Mouse (Mus musculus) embryonic facial prominence, embryonic 11.5 days (tissue): Measurements from ENCODE around the gene Rpa1. TPM values are rescaled to one million over a fixed set of nuclear protein-coding genes. Genes with fewer than 3 reads are reported as not detected.

Experiments used
- ATAC-seq: fragments of 200-750 bp; cut with Nextera tagmentation; replicated peaks from 2 replicates; pipeline ENCODE4 v1.8.0; 2017; ENCODE audit warnings: low read depth; ENCODE audit not compliant: insufficient number of reproducible peaks, low FRiP score, low TSS enrichment
- DNase-seq: peaks from one replicate; pipeline ENCODE4 v3.0.0-alpha.2; 2015; ENCODE audit warnings: low spot score
- H3K27ac ChIP-seq: fragments of 300-500 bp; sonication (generic); replicated peaks from 2 replicates; pipeline ENCODE4 v1.5.1; 2014; ENCODE audit warnings: mild to moderate bottlenecking, low read depth, low read length, control low read depth
- H3K27me3 ChIP-seq: fragments of 300-500 bp; sonication (generic); 2 replicates; pipeline ENCODE4 v1.6.1; 2014; ENCODE audit warnings: mild to moderate bottlenecking, low read length, moderate library complexity, mixed read lengths; ENCODE audit not compliant: control insufficient read depth, insufficient read depth
- H3K36me3 ChIP-seq: fragments of 300-500 bp; sonication (generic); replicated peaks from 2 replicates; pipeline ENCODE4 v1.6.1; 2014; ENCODE audit warnings: low read depth, mild to moderate bottlenecking, low read length, moderate library complexity, mixed read lengths; ENCODE audit not compliant: control insufficient read depth, insufficient read depth
- H3K4me1 ChIP-seq: fragments of 300-500 bp; sonication (generic); 2 replicates; pipeline ENCODE4 v1.6.1; 2014; ENCODE audit warnings: low read length, mixed read lengths; ENCODE audit not compliant: control insufficient read depth, insufficient read depth
- H3K4me2 ChIP-seq: fragments of 300-500 bp; sonication (generic); 2 replicates; pipeline ENCODE4 v1.6.1; 2014; ENCODE audit warnings: low read depth, mild to moderate bottlenecking, control low read depth, low read length, moderate library complexity
- H3K4me3 ChIP-seq: fragments of 300-500 bp; sonication (generic); 2 replicates; pipeline ENCODE4 v1.5.1; 2014; ENCODE audit warnings: low read depth, low read length, control low read depth
- H3K9ac ChIP-seq: fragments of 300-500 bp; sonication (generic); replicated peaks from 2 replicates; pipeline ENCODE4 v1.6.1; 2014; ENCODE audit warnings: mild to moderate bottlenecking, control low read depth, low read length
- H3K9me3 ChIP-seq: fragments of 300-500 bp; sonication (generic); replicated peaks from 2 replicates; pipeline ENCODE4 v1.6.1; 2016; ENCODE audit warnings: mild to moderate bottlenecking, low read length, inconsistent platforms, mixed read lengths; ENCODE audit not compliant: control insufficient read depth
- WGBS: fragments of 180-500 bp; shearing (Covaris S2); extraction: QIAGEN DNeasy Blood & Tissue Kit; methylation state at CpG from one replicate; pipeline ENCODE4 v1.1.7; 2014; 5-methylcytosine and 5-hydroxymethylcytosine counted together
- polyA plus RNA-seq: library from polyadenylated mRNA; unstranded; fragments of >200 nt; fragmentation: Nextera tagmentation; extraction: Ambion mirVana; gene quantifications from 2 replicates; pipeline ENCODE4 v1.2.1, GENCODE M21; 2014

Gene Rpa1
- polyA plus RNA-seq, 1 experiment from 2014 or later, result 150 TPM

- peak overlapping the region; percentile 72 for H3K9ac ChIP-seq
- H3K36me3 ChIP-seq, result no peaks in the 10 kb centered on the region
- H3K27ac ChIP-seq, result no peak overlapping the region
- H3K27me3 ChIP-seq, result no peaks in the 10 kb centered on the region
- 46% methylated on average over 10 of the region's 10 CpGs for WGBS
- ATAC-seq (no peak), DNase-seq (no peak)
- H3K4me2 ChIP-seq, result peak overlapping the region; percentile 64
- no peaks in the 10 kb centered on the region for H3K4me1 ChIP-seq
- peak overlapping the region; percentile 58 for H3K4me3 ChIP-seq
- H3K9me3 ChIP-seq, result no peaks in the 10 kb centered on the region
Observed at GRCm38 (mm10) chr11:75348890-75349261, 752 bp upstream of the Rpa1 start.

GRCm38 (mm10) chr11:75347596-75347995, 528 bp downstream of the Rpa1 start:
- peak overlapping the region; percentile 58 for H3K4me3 ChIP-seq
- H3K27me3 ChIP-seq, result no peaks in the 10 kb centered on the region
- H3K36me3 ChIP-seq, result no peaks in the 10 kb centered on the region
- no peaks in the 10 kb centered on the region for H3K4me1 ChIP-seq
- peak overlapping the region; percentile 64 for H3K4me2 ChIP-seq
- H3K9ac ChIP-seq, result peak overlapping the region; percentile 63
- ATAC-seq (no peak), DNase-seq (peak; percentile 5)
- 2% methylated on average over 10 of the region's 10 CpGs for WGBS
- H3K9me3 ChIP-seq, result no peaks in the 10 kb centered on the region
- no peak overlapping the region for H3K27ac ChIP-seq

GRCm38 (mm10) chr11:75347188-75347585, 937 bp downstream of the Rpa1 start:
- DNase-seq, result no peak
- ATAC-seq, result no peak
- H3K27ac ChIP-seq, result no peak overlapping the region

DNA sequence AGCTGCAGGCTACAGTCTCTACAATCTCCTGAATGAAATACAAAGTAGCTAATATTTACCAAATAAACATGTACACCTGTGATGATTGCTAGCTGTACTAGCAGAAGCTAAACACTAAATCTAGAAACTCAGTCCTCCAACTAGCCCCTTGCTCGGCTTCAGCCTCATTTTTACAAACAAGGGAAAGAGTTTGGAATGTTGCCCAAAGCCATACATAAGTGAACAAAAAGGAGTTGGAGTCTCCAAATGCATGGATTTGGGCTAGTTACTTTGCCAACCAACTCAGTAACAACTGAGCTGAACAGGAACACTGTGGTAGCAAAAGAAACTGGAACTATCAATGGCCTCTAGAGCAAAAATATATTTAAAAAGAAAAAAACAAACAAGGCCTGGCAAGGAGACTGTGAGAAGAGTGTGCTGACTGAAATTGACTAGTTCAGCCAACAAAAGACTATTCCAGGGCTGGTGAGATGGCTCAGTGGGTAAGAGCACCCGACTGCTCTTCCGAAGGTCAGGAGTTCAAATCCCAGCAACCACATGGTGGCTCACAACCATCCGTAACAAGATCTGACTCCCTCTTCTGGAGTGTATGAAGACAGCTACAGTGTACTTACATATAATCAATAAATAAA, 1.5 kb downstream of the Rpa1 start:
- Histone ChIP-seq H3K9ac (no peak overlapping the region), H3K27ac (no peak overlapping the region), H3K36me3 (no peaks in the 10 kb centered on the region), H3K4me2 (peak overlapping the region; percentile 64; the same call in 1 of the 2 replicates), H3K4me3 (no peak overlapping the region), H3K27me3 (no peaks in the 10 kb centered on the region), H3K4me1 (no peaks in the 10 kb centered on the region), H3K9me3 (no peaks in the 10 kb centered on the region)
- DNase-seq (no peak), ATAC-seq (no peak)
- 64% methylated on average over 3 of the region's 4 CpGs for WGBS

More at GRCm38 (mm10) chr11:75347188-75347585, 937 bp downstream of the Rpa1 start:
- Histone ChIP-seq H3K27me3 (no peaks in the 10 kb centered on the region), H3K36me3 (no peaks in the 10 kb centered on the region), H3K4me2 (peak overlapping the region; percentile 64), H3K4me1 (no peaks in the 10 kb centered on the region), H3K9ac (peak overlapping the region; percentile 39), H3K9me3 (no peaks in the 10 kb centered on the region), H3K4me3 (peak overlapping the region; percentile 58)
- WGBS, result 50% methylated on average over 10 of the region's 10 CpGs

- DNase-seq (no peak), ATAC-seq (no peak)
- no peak overlapping the region for H3K9ac ChIP-seq
- 93% methylated on average over 5 of the region's 5 CpGs for WGBS
- no peak overlapping the region for H3K4me2 ChIP-seq
- no peaks in the 10 kb centered on the region for H3K9me3 ChIP-seq
- no peak overlapping the region for H3K27ac ChIP-seq
- H3K27me3 ChIP-seq, result no peaks in the 10 kb centered on the region
- H3K36me3 ChIP-seq, result no peaks in the 10 kb centered on the region; the same call in 1 of the 2 replicates
- H3K4me3 ChIP-seq, result no peak overlapping the region
- H3K4me1 ChIP-seq, result no peaks in the 10 kb centered on the region
Observed at GRCm38 (mm10) chr11:75344716-75345115, 3.4 kb downstream of the Rpa1 start.

DNA sequence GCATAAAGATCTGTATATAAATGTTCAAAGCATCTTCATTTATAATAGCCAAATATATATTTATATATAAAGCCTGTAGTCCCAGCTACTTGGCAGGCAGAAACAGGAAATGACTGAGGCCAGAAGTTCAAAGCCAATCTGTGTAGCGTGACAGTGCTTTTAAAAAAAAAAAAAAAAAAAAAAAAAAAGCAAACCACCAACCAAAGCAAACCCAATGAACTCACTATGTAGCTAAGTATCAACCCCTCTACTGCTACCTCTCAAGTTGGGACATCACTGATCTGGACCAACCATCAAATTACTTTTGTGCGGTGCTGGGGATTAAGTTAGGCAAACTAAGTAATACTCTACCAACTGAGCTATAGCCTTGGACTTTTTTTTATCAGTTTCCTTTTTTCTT, 4.0 kb downstream of the Rpa1 start:
- DNase-seq, result no peak
- H3K36me3 ChIP-seq, result no peaks in the 10 kb centered on the region; the same call in 1 of the 2 replicates
- ATAC-seq, result no peak
- no peak overlapping the region for H3K4me3 ChIP-seq
- H3K4me2 ChIP-seq, result no peak overlapping the region
- no peaks in the 10 kb centered on the region for H3K27me3 ChIP-seq
- no peaks in the 10 kb centered on the region for H3K4me1 ChIP-seq
- H3K9me3 ChIP-seq, result no peaks in the 10 kb centered on the region
- H3K27ac ChIP-seq, result no peak overlapping the region
- 75% methylated on average over 2 of the region's 2 CpGs for WGBS
- no peak overlapping the region for H3K9ac ChIP-seq

GRCm38 (mm10) chr11:75343096-75343495, 5.0 kb downstream of the Rpa1 start:
- DNase-seq, result no peak
- H3K4me3 ChIP-seq, result no peak overlapping the region
- no peak overlapping the region for H3K4me2 ChIP-seq
- H3K4me1 ChIP-seq, result no peaks in the 10 kb centered on the region
- H3K27me3 ChIP-seq, result no peaks in the 10 kb centered on the region
- ATAC-seq, result no peak
- no peaks in the 10 kb centered on the region; the same call in 1 of the 2 replicates for H3K36me3 ChIP-seq
- WGBS, result 96% methylated on average over 2 of the region's 2 CpGs
- no peak overlapping the region for H3K27ac ChIP-seq
- no peaks in the 10 kb centered on the region for H3K9me3 ChIP-seq
- no peak overlapping the region for H3K9ac ChIP-seq

DNA sequence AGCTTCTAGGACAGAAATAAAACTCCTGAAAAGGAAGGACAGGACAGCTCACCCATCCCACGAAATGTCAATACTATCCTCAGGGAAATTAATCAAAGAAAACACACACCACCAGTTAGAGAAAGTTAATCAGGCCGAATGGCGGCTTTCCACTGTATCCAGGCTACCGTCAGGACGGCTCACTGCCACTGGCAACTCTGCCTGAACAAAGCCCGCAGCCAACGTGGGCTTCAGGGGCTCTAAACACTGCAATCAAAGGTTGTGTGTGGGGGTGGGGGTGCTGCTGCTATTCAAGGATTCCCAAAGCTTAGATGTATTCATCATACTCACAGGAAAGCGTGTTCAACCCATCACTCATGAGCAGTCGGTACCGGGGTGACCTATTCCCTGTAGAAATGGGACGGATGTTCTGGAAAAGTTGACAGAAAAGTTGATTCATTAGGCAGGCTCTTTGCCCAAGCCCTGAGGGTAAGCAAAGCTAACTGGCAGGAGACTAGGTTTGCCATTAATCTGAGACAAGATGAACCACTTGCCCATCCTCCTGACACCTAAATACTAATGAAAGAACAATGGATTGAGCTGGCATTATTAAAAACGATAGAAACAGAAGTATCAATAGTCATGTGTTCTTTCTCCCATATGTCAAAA, 7.3 kb downstream of the Rpa1 start:
- Histone ChIP-seq H3K9ac (no peak overlapping the region), H3K27ac (no peak overlapping the region), H3K4me3 (no peak overlapping the region), H3K4me1 (no peaks in the 10 kb centered on the region), H3K9me3 (no peaks in the 10 kb centered on the region), H3K4me2 (no peak overlapping the region), H3K36me3 (no peaks in the 10 kb centered on the region; the same call in 1 of the 2 replicates), H3K27me3 (no peaks in the 10 kb centered on the region)
- 87% methylated on average over 12 of the region's 12 CpGs for WGBS
- no peak for DNase-seq
- ATAC-seq, result no peak
